Mouse (Mus musculus): Measurements from ENCODE around the gene Ccdc47.
"Not testable (repeated sequence)": the region's sequence is repeated elsewhere in the genome, so short reads cannot be mapped to it uniquely, and the experiment has no call there.

Ccdc47 gene

GRCm38 (mm10) chr11:106215927-106216729 lies at the start of gene Ccdc47:
Ccdc47 (minus strand) TSS chr11:106216344.
- DNase-seq (ENCODE audit: low spot score): peak; percentile 97

- DNase-seq (ENCODE audit: low spot score): no peak
These were observed 49.4 kb upstream of the Ccdc47 start for GRCm38 (mm10) chr11:106265570-106265969.

- DNase-seq (ENCODE audit: low spot score): no peak
These were observed 48.8 kb upstream of the Ccdc47 start for GRCm38 (mm10) chr11:106264988-106265387.

- no peak for DNase-seq (ENCODE audit: low spot score)
These were observed 47.8 kb upstream of the Ccdc47 start for GRCm38 (mm10) chr11:106263963-106264362.

GRCm38 (mm10) chr11:106260826-106261450 lies 44.8 kb upstream of the Ccdc47 start:
- no peak for DNase-seq (ENCODE audit: low spot score)

GRCm38 (mm10) chr11:106256775-106257174 lies 40.6 kb upstream of the Ccdc47 start:
- peak; percentile 25 for DNase-seq (ENCODE audit: low spot score)

- DNase-seq (ENCODE audit: low spot score): peak; percentile 98
These were observed 39.7 kb upstream of the Ccdc47 start, which contains the start of the genes Ftsj3 and Psmc5 for GRCm38 (mm10) chr11:106255685-106256451. Ftsj3 (minus strand) TSS chr11:106256079. Psmc5 (plus strand) TSS chr11:106256154.

- peak; percentile 10 for DNase-seq (ENCODE audit: low spot score)
These were observed 39.0 kb upstream of the Ccdc47 start for GRCm38 (mm10) chr11:106255174-106255573.

- DNase-seq (ENCODE audit: low spot score): peak; percentile 5
These were observed 38.6 kb upstream of the Ccdc47 start for GRCm38 (mm10) chr11:106254767-106255166.

GRCm38 (mm10) chr11:106249326-106249725 lies 33.2 kb upstream of the Ccdc47 start:
- peak; percentile 2 for DNase-seq (ENCODE audit: low spot score)

- DNase-seq (ENCODE audit: low spot score): no peak
These were observed 30.7 kb upstream of the Ccdc47 start for GRCm38 (mm10) chr11:106246834-106247233.

- DNase-seq (ENCODE audit: low spot score): not testable (repeated sequence)
These were observed 17.8 kb upstream of the Ccdc47 start for GRCm38 (mm10) chr11:106233978-106234377.

- no peak for DNase-seq (ENCODE audit: low spot score)
These were observed 4.5 kb upstream of the Ccdc47 start for GRCm38 (mm10) chr11:106220603-106221002.

GRCm38 (mm10) chr11:106216730-106217490 lies 766 bp upstream of the Ccdc47 start, which contains the start of gene Ddx42:
Ddx42 (plus strand) TSS chr11:106216926.
- DNase-seq (ENCODE audit: low spot score): peak; percentile 93

GRCm38 (mm10) chr11:106215450-106215859 lies 689 bp downstream of the Ccdc47 start:
- DNase-seq (ENCODE audit: low spot score): no peak

GRCm38 (mm10) chr11:106214856-106215255 lies 1.3 kb downstream of the Ccdc47 start:
- no peak for DNase-seq (ENCODE audit: low spot score)

GRCm38 (mm10) chr11:106212771-106213170 lies 3.4 kb downstream of the Ccdc47 start:
- DNase-seq (ENCODE audit: low spot score): no peak

- no peak for DNase-seq (ENCODE audit: low spot score)
These were observed 14.1 kb downstream of the Ccdc47 start, which contains the start of gene Strada for GRCm38 (mm10) chr11:106202123-106202465. Strada (minus strand) TSS chr11:106202168.

- DNase-seq (ENCODE audit: low spot score): no peak
These were observed 14.6 kb downstream of the Ccdc47 start for GRCm38 (mm10) chr11:106201337-106202122.

GRCm38 (mm10) chr11:106200756-106201155 lies 15.4 kb downstream of the Ccdc47 start:
- DNase-seq (ENCODE audit: low spot score): no peak

GRCm38 (mm10) chr11:106199997-106200396 lies 16.1 kb downstream of the Ccdc47 start:
- not testable (repeated sequence) for DNase-seq (ENCODE audit: low spot score)
